Mouse (Mus musculus) CD4-positive naive resting alpha-beta T cell, adult 57 days (primary cell): ENCODE data around the gene Gm14862. TPM values are rescaled to one million over a fixed set of nuclear protein-coding genes. Genes with fewer than 3 reads are reported as not detected.

Experiments
- total RNA-seq: library from RNA; stranded (reverse); gene quantifications from one replicate; pipeline ENCODE4 v1.2.4, GENCODE M21; 2023

Gm14862 gene
- not detected for total RNA-seq

GRCm38 (mm10) chrX:9256766-9257165 is at the start of gene Gm14862:
Gene Gm14862, minus strand, starts transcription at chrX:9256899.

DNA sequence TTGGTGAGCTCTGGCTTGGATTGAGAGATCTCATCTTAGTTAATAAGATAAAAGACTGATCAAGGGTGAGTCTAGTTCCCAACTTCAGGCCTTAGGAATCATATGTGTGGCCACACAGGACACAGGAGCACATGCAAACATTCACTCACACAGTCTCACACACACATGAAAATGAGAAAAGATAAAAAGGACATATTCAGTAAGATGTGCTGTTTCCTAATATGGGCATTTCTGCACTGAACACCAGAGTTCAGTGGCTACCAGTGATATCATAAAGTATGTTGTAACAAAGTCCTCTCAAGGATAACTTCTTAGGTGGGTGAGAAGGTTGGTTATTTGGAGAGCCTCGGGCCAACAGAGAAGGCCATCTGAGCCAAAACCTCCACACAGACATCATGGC is 26.8 kb upstream of the Gm14862 start, which contains the start of gene H2al1m:
Gene H2al1m (plus strand): TSS at position 301 of the 400 bp plus-strand sequence.

GRCm38 (mm10) chrX:9272460-9273361 is 16.0 kb upstream of the Gm14862 start, which contains the start of gene Xk:
Gene Xk, plus strand, starts transcription at chrX:9272756.

Other genes starting within 250 kb of the Gm14862 start
- not detected for gene Fthl17e, start 223.4 kb downstream of the Gm14862 start, total RNA-seq
- not detected for gene Fthl17f, start 193.9 kb downstream of the Gm14862 start, total RNA-seq
- not detected for gene 4930402K13Rik, start 152.3 kb downstream of the Gm14862 start, total RNA-seq
- gene Lancl3, start 57.0 kb downstream of the Gm14862 start, total RNA-seq: not detected
- 1.1 TPM for gene Xk, start 15.9 kb upstream of the Gm14862 start, total RNA-seq
- not detected for gene H2al1m, start 26.9 kb upstream of the Gm14862 start, total RNA-seq
- gene H2al1k, start 93.7 kb upstream of the Gm14862 start, total RNA-seq: not detected
- gene Cybb, start 230.9 kb upstream of the Gm14862 start, total RNA-seq: 25.2 TPM